Mouse (Mus musculus) limb, embryonic 10.5 days (tissue): ENCODE measurements around the gene Hsp90ab1. TPM values are rescaled to one million over a fixed set of nuclear protein-coding genes. Genes with fewer than 3 reads are reported as not detected.

Experiments
- DNase-seq: peaks from one replicate; pipeline ENCODE4 v3.0.0-alpha.2; 2017; ENCODE audit warnings: low spot score
- H3K27ac ChIP-seq: fragments of 300-500 bp; sonication (generic); 2 replicates; pipeline ENCODE4 v1.5.1; 2016; ENCODE audit warnings: mild to moderate bottlenecking
- H3K27me3 ChIP-seq: fragments of 300-500 bp; sonication (generic); 2 replicates; pipeline ENCODE4 v1.6.1; 2016; ENCODE audit warnings: low read depth, mild to moderate bottlenecking; ENCODE audit not compliant: poor library complexity, severe bottlenecking
- H3K36me3 ChIP-seq: fragments of 300-500 bp; sonication (generic); 2 replicates; pipeline ENCODE4 v1.6.1; 2016; ENCODE audit warnings: mild to moderate bottlenecking, moderate library complexity
- H3K4me1 ChIP-seq: fragments of 300-500 bp; sonication (generic); 2 replicates; pipeline ENCODE4 v1.6.1; 2016
- H3K4me3 ChIP-seq: fragments of 300-500 bp; sonication (generic); 2 replicates; pipeline ENCODE4 v1.5.1; 2016; ENCODE audit warnings: mild to moderate bottlenecking, moderate library complexity
- H3K9me3 ChIP-seq: fragments of 300-500 bp; sonication (generic); replicated peaks from 2 replicates; pipeline ENCODE4 v1.6.1; 2016; ENCODE audit warnings: mild to moderate bottlenecking
- WGBS: fragments of 180-500 bp; shearing (Covaris S2); methylation state at CpG from one replicate; pipeline ENCODE4 v1.1.7; 2016; 5-methylcytosine and 5-hydroxymethylcytosine counted together
- polyA plus RNA-seq: library from polyadenylated mRNA; unstranded; fragments of >200 nt; fragmentation: Nextera tagmentation; extraction: Ambion mirVana; gene quantifications from 2 replicates; pipeline ENCODE4 v1.2.1, GENCODE M21; 2016

Hsp90ab1 gene
- polyA plus RNA-seq, 1 experiment from 2014 or later, result 2,007 TPM

DNA sequence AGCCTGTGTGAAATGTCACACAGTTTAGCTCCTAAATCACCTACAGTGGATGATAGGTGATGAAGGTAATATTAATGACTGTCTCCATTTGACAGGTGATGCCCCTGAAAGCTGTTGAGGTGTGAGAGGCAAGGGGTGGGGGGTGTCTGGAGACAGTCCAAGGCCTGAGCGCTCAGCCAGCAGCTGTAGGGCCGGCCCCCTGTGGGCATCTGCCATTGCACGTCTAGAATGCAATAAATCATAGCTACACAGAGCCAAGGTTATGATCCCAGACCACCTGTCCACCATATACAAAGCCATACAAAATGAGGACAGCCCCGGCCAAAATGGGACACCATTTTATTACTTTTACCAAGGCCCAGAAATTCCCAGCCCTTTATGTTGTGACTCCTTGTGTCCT lies 48.1 kb downstream of the Hsp90ab1 start:
- Histone ChIP-seq H3K36me3 (peaks cover 12% of the 10 kb centered on the region), H3K27ac (no peak overlapping the region), H3K27me3 (peaks cover 55% of the 10 kb centered on the region), H3K4me3 (no peak overlapping the region), H3K4me1 (peaks cover 41% of the 10 kb centered on the region), H3K9me3 (no peaks in the 10 kb centered on the region)
- WGBS, result 63% methylated on average over 4 of the region's 4 CpGs
- DNase-seq, result no peak

- peak; percentile 80 for DNase-seq
- H3K27ac ChIP-seq, result peak within 1 kb of the TSS; percentile 69
- H3K27me3 ChIP-seq, result peaks cover 48% of the 10 kb centered on the region
- H3K36me3 ChIP-seq, result peaks cover 29% of the 10 kb centered on the region
- peaks cover 42% of the 10 kb centered on the region for H3K4me1 ChIP-seq
- no peaks in the 10 kb centered on the region for H3K9me3 ChIP-seq
- H3K4me3 ChIP-seq, result peak within 1 kb of the TSS; percentile 55
- WGBS, result 0% methylated on average over 21 of the region's 21 CpGs
Observed at GRCm38 (mm10) chr17:45523263-45523662, 49.8 kb downstream of the Hsp90ab1 start, which contains the start of gene Tcte1. TSS of gene Tcte1 (plus strand) at chr17:45523434.

DNA sequence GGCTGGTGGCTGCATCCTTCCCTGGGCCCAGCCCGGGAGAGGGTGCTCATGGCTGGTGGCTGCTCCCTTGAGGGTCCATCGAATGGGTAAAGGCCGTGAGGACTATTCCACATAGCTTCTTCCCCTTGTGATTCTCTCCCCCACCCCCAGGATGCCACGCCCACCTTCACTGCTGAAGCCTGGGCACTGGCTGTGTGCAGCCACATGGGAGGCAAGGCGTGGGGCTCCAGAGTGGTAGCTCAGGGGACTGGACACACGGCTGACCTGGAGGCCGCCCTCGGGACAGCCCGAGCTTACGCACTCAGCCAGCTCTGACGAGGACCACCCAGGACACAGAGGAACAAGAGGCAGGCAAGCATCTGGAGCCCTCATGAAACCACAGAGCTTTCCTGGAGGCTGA lies 52.9 kb downstream of the Hsp90ab1 start:
- H3K27ac ChIP-seq, result no peak overlapping the region
- H3K27me3 ChIP-seq, result peaks cover 24% of the 10 kb centered on the region
- WGBS, result 70% methylated on average over 11 of the region's 11 CpGs
- no peaks in the 10 kb centered on the region for H3K9me3 ChIP-seq
- H3K4me1 ChIP-seq, result peaks cover 39% of the 10 kb centered on the region
- H3K4me3 ChIP-seq, result no peak overlapping the region
- peaks cover 58% of the 10 kb centered on the region for H3K36me3 ChIP-seq
- no peak for DNase-seq

- peaks cover 36% of the 10 kb centered on the region for H3K4me1 ChIP-seq
- no peaks in the 10 kb centered on the region for H3K9me3 ChIP-seq
- no peak for DNase-seq
- 69% methylated on average over 12 of the region's 12 CpGs for WGBS
- H3K4me3 ChIP-seq, result no peak overlapping the region
- H3K27ac ChIP-seq, result no peak overlapping the region
- H3K27me3 ChIP-seq, result peaks cover 13% of the 10 kb centered on the region
- H3K36me3 ChIP-seq, result peaks cover 59% of the 10 kb centered on the region
Observed at GRCm38 (mm10) chr17:45518766-45519475, 54.1 kb downstream of the Hsp90ab1 start.

Other genes with a start within 250 kb of the Hsp90ab1 start
- gene Cdc5l, start 139.5 kb downstream of the Hsp90ab1 start, polyA plus RNA-seq, result 68.3 and 68.9 TPM in 2 replicates
- gene Spats1, start 97.9 kb downstream of the Hsp90ab1 start, polyA plus RNA-seq, result 0.33 and 1.1 TPM in 2 replicates
- gene Aars2, start 66.4 kb downstream of the Hsp90ab1 start, polyA plus RNA-seq, result 32.2 and 34.9 TPM in 2 replicates
- 1.4 and 1.5 TPM in 2 replicates for gene Tcte1, start 49.8 kb downstream of the Hsp90ab1 start, polyA plus RNA-seq
- gene Tmem151b, start 23.6 kb downstream of the Hsp90ab1 start, polyA plus RNA-seq, result 4.1 and 6.8 TPM in 2 replicates
- 5.1 and 5.2 TPM in 2 replicates for gene Nfkbie, start 17.6 kb downstream of the Hsp90ab1 start, polyA plus RNA-seq
- 102 and 105 TPM in 2 replicates for gene Slc35b2, start 9.4 kb downstream of the Hsp90ab1 start, polyA plus RNA-seq
- 40.3 and 41.6 TPM in 2 replicates for gene Slc29a1, start 26.3 kb upstream of the Hsp90ab1 start, polyA plus RNA-seq
- gene Mymx, start 28.8 kb upstream of the Hsp90ab1 start, polyA plus RNA-seq, result 1.2 TPM in 1 of 2 replicates, not detected in the other
- 0.59 and 0.98 TPM in 2 replicates for gene Capn11, start 86.1 kb upstream of the Hsp90ab1 start, polyA plus RNA-seq
- 160 and 167 TPM in 2 replicates for gene Mrpl14, start 113.1 kb upstream of the Hsp90ab1 start, polyA plus RNA-seq
- 35.5 and 36.1 TPM in 2 replicates for gene Tmem63b, start 113.6 kb upstream of the Hsp90ab1 start, polyA plus RNA-seq
- 0.33 TPM in 1 of 2 replicates, not detected in the other for gene 1600014C23Rik, start 160.6 kb upstream of the Hsp90ab1 start, polyA plus RNA-seq